Mouse (Mus musculus) kidney, adult 18-20 months (tissue): ENCODE measurements around the gene Nus1.

Experiments used
- DNase-seq: peaks from one replicate; pipeline ENCODE4 v3.0.0; 2021

Nus1 gene

DNA sequence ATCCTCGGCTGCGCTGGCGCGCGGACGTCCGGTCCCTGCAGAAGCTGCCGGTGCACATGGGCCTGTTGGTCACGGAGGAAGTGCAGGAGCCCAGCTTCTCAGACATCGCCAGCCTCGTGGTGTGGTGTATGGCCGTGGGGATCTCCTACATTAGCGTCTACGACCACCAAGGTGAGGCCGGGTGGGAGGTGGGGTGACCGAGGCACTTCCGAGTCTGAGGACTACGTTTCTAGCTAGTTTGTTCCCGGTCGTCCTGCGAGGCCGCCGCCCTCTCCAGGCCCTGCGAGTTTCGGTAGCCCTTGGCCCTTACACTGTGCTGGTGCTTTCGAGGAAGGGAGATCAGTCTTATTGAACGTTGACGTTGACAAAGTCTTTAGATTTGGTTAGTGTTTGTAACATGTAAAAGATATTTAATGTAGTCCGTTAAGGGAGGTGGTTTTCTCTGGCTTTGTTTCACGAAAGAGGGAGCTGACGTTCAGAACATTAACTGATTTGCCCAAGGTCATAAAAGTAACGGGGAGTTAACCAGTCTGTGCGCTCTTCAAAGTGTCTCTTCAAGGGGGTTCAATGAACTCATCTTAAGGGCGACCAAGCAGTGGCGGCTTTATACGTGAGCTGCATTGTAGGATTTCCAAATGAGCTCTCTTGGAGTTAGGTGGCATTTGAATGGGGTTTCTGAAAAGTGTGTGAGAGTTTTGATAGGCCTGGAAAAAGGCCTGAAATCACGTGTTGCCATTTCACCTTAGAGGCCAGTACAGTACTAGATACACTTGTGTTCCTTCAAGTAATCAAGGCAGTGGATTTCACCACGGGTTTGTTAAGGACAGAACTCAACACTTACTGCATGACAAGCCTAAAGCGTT is 882 bp downstream of the Nus1 start:
- DNase-seq: peak; percentile 46

DNA sequence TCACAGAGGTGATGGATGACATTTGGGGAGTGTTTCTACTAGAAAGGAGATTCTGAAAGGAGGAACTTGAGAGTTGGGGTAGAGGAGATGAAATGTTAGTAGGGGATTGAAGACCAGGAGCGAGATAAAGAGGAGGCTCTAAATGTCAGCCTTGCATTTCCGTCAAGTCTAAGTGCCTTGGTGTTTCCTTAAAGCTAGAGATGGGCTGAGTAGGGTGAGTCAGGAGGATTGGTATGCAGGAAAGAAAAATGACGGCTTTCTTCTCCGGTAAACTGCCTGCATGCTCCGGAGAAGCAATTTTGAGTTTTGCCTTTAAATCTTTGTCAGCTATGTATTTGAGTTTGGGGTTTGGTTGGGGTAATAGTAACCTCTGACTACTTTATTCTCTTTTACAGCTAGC is 1.6 kb downstream of the Nus1 start:
- DNase-seq: no peak

DNA sequence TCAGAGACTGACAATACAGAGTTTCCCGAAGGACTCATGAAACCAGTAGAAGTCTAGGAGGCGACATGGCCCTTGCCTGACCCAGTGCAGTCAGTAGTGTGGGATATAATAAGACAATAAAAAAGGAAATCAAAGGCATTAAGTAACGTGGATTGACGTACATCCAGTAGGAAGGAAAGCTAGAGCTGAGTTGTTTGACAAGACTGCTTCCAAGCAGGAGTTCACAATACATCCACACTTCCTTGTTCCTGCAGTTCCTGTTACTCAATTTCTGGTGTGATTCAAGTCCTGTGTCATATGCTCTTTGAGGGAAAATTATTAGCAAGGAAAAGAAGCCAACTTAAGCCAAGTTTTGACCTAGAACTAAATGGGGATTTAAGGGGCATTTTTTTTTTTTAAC is 2.1 kb downstream of the Nus1 start:
- DNase-seq: no peak

DNA sequence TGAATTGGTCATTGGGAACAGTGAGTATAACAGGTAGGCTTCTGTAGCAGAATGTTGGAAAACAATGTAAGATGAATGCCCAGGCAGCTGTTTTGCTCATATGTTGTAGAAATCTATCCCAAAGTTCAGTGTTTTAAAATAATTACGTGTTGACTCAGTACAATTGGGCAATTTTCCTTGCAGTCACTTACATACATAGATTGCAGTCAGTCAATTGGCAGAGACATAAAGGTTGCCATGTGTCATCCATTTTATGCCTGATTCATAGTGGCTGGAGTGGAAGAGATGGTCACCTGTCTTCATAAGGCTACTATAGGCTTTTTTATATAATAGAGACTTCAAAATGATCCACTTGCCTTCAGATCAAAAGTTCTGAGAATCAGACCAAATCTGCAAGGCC is 3.2 kb downstream of the Nus1 start:
- no peak for DNase-seq

DNA sequence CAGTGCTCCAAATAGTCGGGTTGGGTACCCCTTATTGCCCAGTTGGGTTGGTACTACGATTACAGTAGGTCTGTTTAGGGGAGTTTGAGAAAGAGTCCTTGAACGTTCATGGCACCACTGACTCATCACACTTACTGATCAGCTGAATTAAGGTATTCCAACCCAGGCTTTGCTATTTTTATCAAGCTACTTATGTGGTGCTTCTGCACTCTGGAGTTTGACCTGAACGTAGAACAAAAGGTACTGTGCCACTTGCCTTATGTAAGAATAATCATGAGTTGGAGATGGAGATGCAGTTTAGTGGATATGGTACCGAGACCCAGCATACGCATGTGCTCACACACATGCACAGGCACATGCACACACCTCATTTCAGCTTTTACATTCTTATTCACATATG is 4.4 kb downstream of the Nus1 start:
- peak; percentile 48 for DNase-seq

DNA sequence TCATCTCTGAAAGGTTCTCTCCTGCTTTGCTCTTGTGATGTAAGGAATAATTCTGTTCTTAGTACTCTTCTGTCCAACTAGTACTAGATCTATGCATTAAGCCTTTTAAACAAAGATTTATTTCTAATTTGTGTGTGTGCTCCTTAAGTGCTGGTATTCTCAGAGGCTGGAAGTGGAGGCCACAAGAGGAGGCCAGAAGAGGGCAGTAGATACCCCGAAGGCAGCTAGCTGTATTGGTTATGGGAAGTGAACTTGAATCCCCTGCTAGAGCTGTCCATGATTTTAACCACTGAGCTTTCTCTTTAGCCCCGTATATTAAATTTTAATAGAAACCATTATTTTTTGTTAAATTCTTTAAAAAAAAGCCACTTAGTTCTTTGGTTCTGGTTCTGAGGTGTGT is 5.8 kb downstream of the Nus1 start:
- DNase-seq: peak; percentile 32

DNA sequence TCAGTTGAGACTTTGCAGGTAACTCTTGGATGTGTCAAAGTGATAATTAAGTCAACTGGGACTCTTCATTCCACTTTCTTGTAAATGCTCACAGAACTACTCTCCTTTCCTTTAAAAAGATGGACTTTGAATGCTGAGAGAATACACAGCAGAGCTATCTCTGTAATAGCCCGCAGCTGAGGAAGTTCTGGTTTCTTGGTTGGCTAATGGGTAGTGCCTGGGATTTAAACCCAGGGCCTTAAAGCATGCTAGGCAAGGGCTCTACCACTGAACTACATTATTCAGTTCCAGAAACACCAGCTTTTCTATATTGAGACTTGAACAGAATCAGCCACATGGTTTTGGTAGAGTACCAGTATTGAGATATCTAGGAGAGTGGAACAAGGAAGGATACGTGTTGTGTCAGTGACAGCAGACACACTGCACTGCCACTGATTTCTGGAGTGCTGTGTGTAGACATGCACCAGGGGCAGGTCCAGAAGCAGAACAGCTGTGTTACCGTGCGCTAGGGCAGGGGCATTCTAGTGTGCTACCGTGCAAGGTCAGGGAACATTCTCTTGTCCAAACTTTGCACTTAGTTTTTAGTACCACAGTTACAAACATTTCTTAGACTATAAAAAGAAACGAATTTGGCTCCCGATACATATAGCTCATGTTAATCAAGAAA is 9.1 kb downstream of the Nus1 start:
- no peak for DNase-seq

DNA sequence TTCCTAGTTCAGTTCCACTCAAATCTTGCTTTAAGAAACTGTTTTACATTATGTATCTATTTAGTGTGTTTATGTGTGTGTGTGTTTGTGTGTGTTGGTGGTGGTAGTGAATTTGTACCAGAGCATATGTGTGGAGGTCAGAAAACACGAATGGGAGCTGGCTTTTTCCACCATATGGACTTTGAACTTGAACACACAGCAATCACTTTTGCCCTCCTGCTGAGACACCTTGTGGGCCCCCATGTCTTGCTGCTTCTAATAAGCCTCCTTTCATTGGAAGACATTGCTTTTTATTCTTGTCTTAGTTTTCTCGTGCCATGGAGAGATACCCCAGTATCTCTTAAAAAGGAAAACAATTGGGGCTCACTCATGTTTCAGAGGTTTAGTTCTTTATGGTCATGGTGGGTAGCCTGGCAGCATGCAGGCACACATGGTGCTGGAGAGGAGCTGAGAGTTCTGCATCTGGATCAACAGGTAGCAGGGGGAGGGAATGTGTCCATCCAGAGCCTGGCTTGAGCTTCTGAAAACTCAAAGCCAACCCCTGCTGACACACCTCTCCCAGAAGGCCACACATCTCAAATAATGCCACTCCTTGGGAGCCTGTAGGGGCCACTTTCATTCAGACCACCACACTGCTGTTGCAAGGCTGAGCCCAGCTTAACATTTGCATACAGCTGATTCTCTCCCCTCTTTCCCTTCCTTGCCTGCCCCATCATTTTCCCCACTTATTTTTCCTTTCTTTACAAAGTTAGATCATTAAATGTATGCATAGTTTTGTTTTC is 10.5 kb downstream of the Nus1 start:
- DNase-seq: no peak

DNA sequence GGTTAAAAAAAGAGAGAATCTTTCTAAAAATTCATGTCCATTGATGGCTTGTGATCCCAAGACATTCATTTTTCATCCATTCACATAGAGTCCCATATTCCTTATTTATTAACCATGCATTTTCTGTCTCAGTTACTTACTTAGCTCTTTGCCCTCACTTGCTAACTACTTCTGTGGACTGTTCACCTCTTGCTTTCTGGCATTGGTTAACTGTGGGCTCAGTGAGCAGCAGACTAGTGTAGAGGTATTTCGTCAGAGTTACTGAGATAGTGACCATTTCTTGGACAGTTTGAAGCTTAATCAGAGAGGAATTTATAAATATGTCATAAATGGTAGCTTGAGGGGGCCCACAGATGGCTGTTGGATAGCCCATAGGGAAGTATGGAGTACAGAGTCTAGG is 13.6 kb downstream of the Nus1 start:
- DNase-seq: no peak

DNA sequence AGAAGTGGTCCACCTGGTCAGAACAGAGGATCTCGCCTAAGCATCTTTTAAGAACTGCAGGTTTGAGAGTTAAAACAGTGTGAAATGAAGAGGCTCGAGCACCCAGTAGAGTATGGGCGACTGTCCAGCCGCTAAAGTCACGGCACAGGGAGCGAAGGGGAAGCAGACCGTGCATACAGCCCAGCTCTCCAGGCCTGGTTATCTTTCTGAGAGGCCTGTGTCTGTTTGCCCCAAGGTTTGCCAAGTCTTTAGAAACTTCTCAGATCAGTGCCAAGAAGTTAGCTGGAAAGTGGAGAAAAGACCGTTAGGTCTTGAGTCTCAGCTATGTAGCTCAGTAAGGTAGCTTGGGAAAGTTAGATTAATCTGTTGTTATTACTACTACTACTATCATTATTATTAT is 17.5 kb downstream of the Nus1 start:
- DNase-seq: no peak

DNA sequence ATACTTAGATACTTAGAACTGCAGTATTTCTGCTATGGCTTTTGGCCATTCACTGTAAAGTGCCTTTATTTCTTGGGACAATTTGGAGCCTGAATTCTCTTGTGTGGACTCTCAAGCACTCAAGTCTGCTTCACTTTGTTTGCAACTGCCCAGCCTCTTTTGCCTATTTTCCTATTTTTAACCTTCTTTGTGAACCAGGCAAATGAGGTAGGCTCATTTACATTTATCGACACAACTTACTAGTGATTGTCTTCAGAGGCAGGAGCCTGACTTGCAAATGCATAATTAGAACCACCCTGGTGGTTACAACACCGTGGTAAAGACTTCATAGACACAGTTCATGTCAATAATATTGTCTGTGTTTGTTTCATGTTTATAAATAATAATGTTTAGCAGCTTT is 43.3 kb downstream of the Nus1 start:
- no peak for DNase-seq

DNA sequence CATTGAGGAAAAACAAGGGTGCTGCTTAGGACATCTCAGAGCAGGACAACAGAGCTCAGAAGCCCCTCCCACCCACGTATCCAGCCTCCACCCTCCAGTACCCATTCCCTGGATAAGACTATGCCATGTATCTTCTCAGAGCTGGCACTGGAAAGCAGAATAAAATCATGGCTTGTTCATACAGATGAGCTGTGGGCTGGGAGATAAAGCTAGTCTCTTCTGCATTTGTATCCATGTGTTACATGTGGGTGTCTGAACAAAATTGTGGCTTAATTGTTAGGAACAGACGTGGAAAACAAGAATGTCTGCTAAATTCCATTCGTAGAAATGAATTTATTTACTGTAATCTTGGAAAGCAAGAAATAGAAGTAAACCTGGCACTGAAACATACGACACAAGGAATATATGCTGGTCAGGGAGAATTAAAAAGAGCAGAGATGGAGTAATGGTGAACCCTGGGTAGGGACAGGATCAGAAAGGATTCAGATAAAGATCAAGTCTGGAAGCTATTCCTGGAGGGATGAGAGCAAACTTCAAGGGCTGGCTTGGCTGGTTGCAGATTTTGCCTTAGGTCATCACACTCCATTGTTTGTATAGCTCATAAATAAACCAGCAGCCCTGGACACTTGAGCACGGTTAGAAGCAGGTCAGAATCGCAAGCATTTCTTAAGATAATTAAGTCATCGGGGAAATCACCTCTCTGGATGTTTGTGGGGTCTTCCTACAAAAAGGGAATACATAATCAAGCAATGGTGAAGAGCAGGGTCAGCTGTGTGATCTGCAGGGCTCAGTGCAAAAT is 46.8 kb downstream of the Nus1 start:
- DNase-seq: no peak

DNA sequence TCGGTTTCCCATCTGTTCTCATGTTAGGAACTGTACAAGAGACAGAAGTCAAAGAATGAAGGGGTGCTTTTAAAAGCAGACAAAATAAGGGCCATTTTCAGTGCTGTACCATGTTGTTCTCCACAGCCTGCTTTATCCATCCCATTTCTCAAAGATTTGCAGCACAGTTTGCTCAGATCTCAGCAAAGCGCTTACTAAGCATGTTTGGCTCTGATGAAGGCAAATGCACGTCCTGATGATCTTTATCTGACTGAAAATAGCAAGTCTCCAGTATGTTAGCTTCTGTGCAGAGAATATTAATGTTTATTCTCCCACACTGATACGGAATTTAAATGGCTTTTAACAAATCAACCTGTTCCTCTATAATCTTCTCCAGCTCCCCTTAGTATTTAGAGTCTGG is 54.2 kb downstream of the Nus1 start:
- DNase-seq: no peak
